Mouse (Mus musculus) E14TG2a.4 (cell line): ENCODE measurements around the gene Mindy4b-ps.

Experiments used
- CTCF ChIP-seq: conservative IDR thresholded peaks from 2 replicates; pipeline ENCODE4 v1.5.1; 2014; ENCODE audit warnings: low read length
- NANOG ChIP-seq: IDR thresholded peaks from 2 replicates; pipeline ENCODE4 v1.6.1; 2014; ENCODE audit warnings: borderline replicate concordance, low read length, mixed read lengths

GRCm38 (mm10) chr3:58784219-58785092 is 37.7 kb downstream of the Mindy4b-ps start:
- TF ChIP-seq CTCF (peak; percentile 44), NANOG (no peak)
